Mouse (Mus musculus): Measurements from ENCODE around the gene Ly6g6e. TPM values are rescaled to one million over a fixed set of nuclear protein-coding genes. Genes with fewer than 3 reads are reported as not detected.

Ly6g6e gene
- polyA plus RNA-seq, 1 experiment from 2014 or later: 10.0 TPM

- H3K36me3 ChIP-seq: peaks cover 23% of the 10 kb centered on the region; the same call in 1 of the 2 replicates
- no peak within 1 kb of the TSS for H3K27ac ChIP-seq (replicated peaks)
- H3K4me2 ChIP-seq (replicated peaks): peak within 1 kb of the TSS; percentile 38
- H3K9me3 ChIP-seq: no peaks in the 10 kb centered on the region
- no peak for ATAC-seq (replicated peaks)
- H3K27me3 ChIP-seq: peaks cover 24% of the 10 kb centered on the region; the same call in 1 of the 2 replicates
- WGBS: 2% methylated on average over 48 of the region's 48 CpGs
- peaks cover 29% of the 10 kb centered on the region for H3K4me1 ChIP-seq
- H3K4me3 ChIP-seq: peak within 1 kb of the TSS; percentile 12
- no peak within 1 kb of the TSS; the same call in 1 of the 2 replicates for H3K9ac ChIP-seq (replicated peaks)
Measured at GRCm38 (mm10) chr17:35064951-35065947, 11.5 kb upstream of the Ly6g6e start, which contains the start of gene Ly6g6c. TSS of gene Ly6g6c (plus strand) at chr17:35065388.

- H3K27ac ChIP-seq (replicated peaks): no peak within 1 kb of the TSS
- H3K9me3 ChIP-seq: no peaks in the 10 kb centered on the region
- ATAC-seq (replicated peaks): no peak
- peaks cover 18% of the 10 kb centered on the region; the same call in 1 of the 2 replicates for H3K36me3 ChIP-seq
- peaks cover 24% of the 10 kb centered on the region; the same call in 1 of the 2 replicates for H3K27me3 ChIP-seq
- 46% methylated on average over 10 of the region's 10 CpGs for WGBS
- H3K9ac ChIP-seq (replicated peaks): no peak within 1 kb of the TSS; the same call in 1 of the 2 replicates
- peak within 1 kb of the TSS; percentile 38 for H3K4me2 ChIP-seq (replicated peaks)
- H3K4me1 ChIP-seq: peaks cover 21% of the 10 kb centered on the region
- peak within 1 kb of the TSS; percentile 12 for H3K4me3 ChIP-seq
Measured at GRCm38 (mm10) chr17:35066084-35066483, 10.6 kb upstream of the Ly6g6e start, which contains the start of gene Mpig6b. TSS of gene Mpig6b (minus strand) at chr17:35066184.

- no peaks in the 10 kb centered on the region for H3K36me3 ChIP-seq
- 84% methylated on average over 17 of the region's 17 CpGs for WGBS
- H3K9ac ChIP-seq (replicated peaks): no peak overlapping the region
- H3K27ac ChIP-seq (replicated peaks): no peak overlapping the region
- H3K4me2 ChIP-seq (replicated peaks): no peak overlapping the region
- H3K9me3 ChIP-seq: no peaks in the 10 kb centered on the region
- no peak overlapping the region for H3K4me3 ChIP-seq
- no peak for ATAC-seq (replicated peaks)
- H3K4me1 ChIP-seq: peaks cover 14% of the 10 kb centered on the region
- peaks cover 24% of the 10 kb centered on the region; the same call in 1 of the 2 replicates for H3K27me3 ChIP-seq
Measured at GRCm38 (mm10) chr17:35068213-35068914, 8.3 kb upstream of the Ly6g6e start.

GRCm38 (mm10) chr17:35070556-35071229, 6.0 kb upstream of the Ly6g6e start:
- Histone ChIP-seq H3K4me1 (0 out of 2 replicates have a peak, but pooled peaks cover under 1% of the 10 kb centered on the region), H3K27ac (replicated peaks) (no peak overlapping the region), H3K36me3 (no peaks in the 10 kb centered on the region), H3K4me3 (no peak overlapping the region), H3K9ac (replicated peaks) (no peak overlapping the region), H3K4me2 (replicated peaks) (no peak overlapping the region), H3K27me3 (peaks cover 5% of the 10 kb centered on the region; the same call in 1 of the 2 replicates), H3K9me3 (no peaks in the 10 kb centered on the region)
- 56% methylated on average over 6 of the region's 6 CpGs for WGBS
- no peak for ATAC-seq (replicated peaks)

GRCm38 (mm10) chr17:35071454-35071853, 5.2 kb upstream of the Ly6g6e start:
- Histone ChIP-seq H3K4me1 (peaks cover 2% of the 10 kb centered on the region; the same call in 1 of the 2 replicates), H3K9me3 (no peaks in the 10 kb centered on the region), H3K27me3 (peaks cover 4% of the 10 kb centered on the region; the same call in 1 of the 2 replicates), H3K27ac (replicated peaks) (no peak overlapping the region), H3K9ac (replicated peaks) (no peak overlapping the region), H3K4me2 (replicated peaks) (no peak overlapping the region), H3K4me3 (no peak overlapping the region), H3K36me3 (no peaks in the 10 kb centered on the region)
- no peak for ATAC-seq (replicated peaks)
- WGBS: 90% methylated on average over 9 of the region's 9 CpGs

- WGBS: 59% methylated on average over 17 of the region's 17 CpGs
- no peak for ATAC-seq (replicated peaks)
- no peak overlapping the region for H3K9ac ChIP-seq (replicated peaks)
- no peak overlapping the region for H3K4me2 ChIP-seq (replicated peaks)
- H3K36me3 ChIP-seq: no peaks in the 10 kb centered on the region
- H3K4me1 ChIP-seq: peaks cover 21% of the 10 kb centered on the region
- H3K27ac ChIP-seq (replicated peaks): no peak overlapping the region
- no peaks in the 10 kb centered on the region for H3K27me3 ChIP-seq
- no peak overlapping the region for H3K4me3 ChIP-seq
- H3K9me3 ChIP-seq: no peaks in the 10 kb centered on the region
Measured at GRCm38 (mm10) chr17:35074097-35074496, 2.6 kb upstream of the Ly6g6e start.

- H3K9ac ChIP-seq (replicated peaks): peak overlapping the region; percentile 22; the same call in 1 of the 2 replicates
- peak overlapping the region; percentile 25 for H3K4me3 ChIP-seq
- ATAC-seq (replicated peaks): peak; percentile 29; the same call in 1 of the 2 replicates
- WGBS: 45% methylated on average over 2 of the region's 2 CpGs
- H3K27ac ChIP-seq (replicated peaks): peak overlapping the region; percentile 74
- peak overlapping the region; percentile 34 for H3K4me2 ChIP-seq (replicated peaks)
- H3K27me3 ChIP-seq: no peaks in the 10 kb centered on the region
- no peaks in the 10 kb centered on the region for H3K9me3 ChIP-seq
- peaks cover 21% of the 10 kb centered on the region for H3K4me1 ChIP-seq
- no peaks in the 10 kb centered on the region for H3K36me3 ChIP-seq
Measured at GRCm38 (mm10) chr17:35077285-35077684, 583 bp downstream of the Ly6g6e start.

GRCm38 (mm10) chr17:35077786-35078233, 1.1 kb downstream of the Ly6g6e start, which contains the start of gene Ly6g6d:
TSS of gene Ly6g6d (minus strand) at chr17:35078065.
- H3K27me3 ChIP-seq: no peaks in the 10 kb centered on the region
- H3K9ac ChIP-seq (replicated peaks): peak within 1 kb of the TSS; percentile 22; the same call in 1 of the 2 replicates
- peak within 1 kb of the TSS; percentile 74 for H3K27ac ChIP-seq (replicated peaks)
- no peak for ATAC-seq (replicated peaks)
- peak within 1 kb of the TSS; percentile 25 for H3K4me3 ChIP-seq
- H3K4me1 ChIP-seq: peaks cover 21% of the 10 kb centered on the region
- H3K36me3 ChIP-seq: no peaks in the 10 kb centered on the region
- WGBS: 9% methylated on average over 14 of the region's 14 CpGs
- H3K4me2 ChIP-seq (replicated peaks): peak within 1 kb of the TSS; percentile 34
- no peaks in the 10 kb centered on the region for H3K9me3 ChIP-seq

- no peak overlapping the region for H3K27ac ChIP-seq (replicated peaks)
- ATAC-seq (replicated peaks): no peak
- H3K4me3 ChIP-seq: no peak overlapping the region
- H3K9ac ChIP-seq (replicated peaks): no peak overlapping the region
- H3K27me3 ChIP-seq: no peaks in the 10 kb centered on the region
- no peak overlapping the region for H3K4me2 ChIP-seq (replicated peaks)
- 73% methylated on average over 9 of the region's 9 CpGs for WGBS
- peaks cover 21% of the 10 kb centered on the region for H3K4me1 ChIP-seq
- H3K36me3 ChIP-seq: no peaks in the 10 kb centered on the region
- no peaks in the 10 kb centered on the region for H3K9me3 ChIP-seq
Measured at GRCm38 (mm10) chr17:35079778-35080177, 3.1 kb downstream of the Ly6g6e start.

- Histone ChIP-seq H3K9ac (replicated peaks) (no peak overlapping the region), H3K9me3 (no peaks in the 10 kb centered on the region), H3K27me3 (no peaks in the 10 kb centered on the region), H3K4me3 (no peak overlapping the region), H3K36me3 (no peaks in the 10 kb centered on the region), H3K4me2 (replicated peaks) (no peak overlapping the region), H3K4me1 (peaks cover 21% of the 10 kb centered on the region), H3K27ac (replicated peaks) (no peak overlapping the region)
- no peak for ATAC-seq (replicated peaks)
- WGBS: 62% methylated on average over 6 of the region's 6 CpGs
Measured at GRCm38 (mm10) chr17:35080248-35080647, 3.5 kb downstream of the Ly6g6e start.

- no peaks in the 10 kb centered on the region for H3K36me3 ChIP-seq
- H3K4me1 ChIP-seq: peaks cover 21% of the 10 kb centered on the region
- H3K27me3 ChIP-seq: no peaks in the 10 kb centered on the region
- H3K4me3 ChIP-seq: no peak overlapping the region
- H3K27ac ChIP-seq (replicated peaks): no peak overlapping the region
- no peak for ATAC-seq (replicated peaks)
- H3K4me2 ChIP-seq (replicated peaks): no peak overlapping the region
- 82% methylated on average over 4 of the region's 4 CpGs for WGBS
- no peaks in the 10 kb centered on the region for H3K9me3 ChIP-seq
- no peak overlapping the region for H3K9ac ChIP-seq (replicated peaks)
Measured at GRCm38 (mm10) chr17:35080710-35081109, 4.0 kb downstream of the Ly6g6e start.

Data from forebrain, embryonic 15.5 days (tissue).